Mouse (Mus musculus): Measurements from ENCODE around the gene Psmd11. TPM values are rescaled to one million over a fixed set of nuclear protein-coding genes. Genes with fewer than 3 reads are reported as not detected.
A peak's percentile ranks its signal among the peaks of the same experiment; 100 is the strongest.

Gene Psmd11
- polyA plus RNA-seq, 1 experiment from 2014 or later, result 270 TPM

DNA sequence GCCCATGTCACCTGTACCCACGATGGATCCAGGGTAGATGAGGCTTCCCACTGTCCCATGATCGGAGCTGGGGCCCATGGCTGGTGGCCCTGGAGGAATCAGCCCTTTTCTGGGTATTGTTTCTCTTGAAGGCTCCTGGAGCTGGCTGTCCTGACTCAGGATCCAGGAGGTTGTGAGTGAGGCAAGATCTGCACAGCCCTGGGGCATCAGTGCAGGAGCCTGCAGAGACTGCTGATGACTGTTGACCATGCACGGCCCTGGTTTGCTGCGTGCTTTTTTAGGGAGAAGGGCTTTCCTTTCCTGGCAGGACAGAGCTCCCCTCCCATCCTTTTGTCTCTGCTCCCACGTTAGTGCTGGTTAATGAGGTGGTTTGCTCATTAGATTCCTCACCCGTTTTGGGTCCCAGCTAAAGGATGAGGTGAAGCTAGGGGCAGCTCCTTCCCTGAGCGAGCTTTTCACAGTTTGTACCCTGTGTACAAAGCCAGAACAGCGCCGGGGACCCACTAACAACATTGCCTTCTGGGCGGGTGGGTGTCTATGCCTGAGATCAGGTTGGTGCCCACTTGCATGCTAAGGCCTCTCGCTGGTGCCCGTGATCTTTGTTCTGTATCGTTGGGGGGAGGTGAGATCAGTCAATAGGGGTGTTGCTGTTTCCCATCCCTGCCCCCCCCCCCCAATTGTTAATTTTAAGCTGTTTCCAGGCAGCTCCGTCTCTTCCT, 50.4 kb downstream of the Psmd11 start:
- H3K4me1 ChIP-seq (ENCODE audit: control insufficient read depth, insufficient read depth, low read length), result peaks cover 14% of the 10 kb centered on the region
- no peaks in the 10 kb centered on the region for H3K27me3 ChIP-seq (ENCODE audit: control insufficient read depth, insufficient read depth, low read length)
- H3K4me3 ChIP-seq (replicated peaks; ENCODE audit: low read length), result no peak overlapping the region
- H3K9me3 ChIP-seq (replicated peaks; ENCODE audit: control insufficient read depth, low read length), result no peaks in the 10 kb centered on the region
- H3K27ac ChIP-seq (ENCODE audit: low read length), result no peak overlapping the region
- H3K36me3 ChIP-seq (ENCODE audit: control insufficient read depth, insufficient read depth, low read length), result no peaks in the 10 kb centered on the region
- ATAC-seq (ENCODE audit: insufficient read depth, low FRiP score), result no peak
- H3K9ac ChIP-seq (ENCODE audit: low read length), result no peak overlapping the region
- 80% methylated on average over 14 of the region's 14 CpGs for WGBS
- H3K4me2 ChIP-seq (ENCODE audit: low read depth, low read length), result peak overlapping the region; percentile 3; the same call in 1 of the 2 replicates

DNA sequence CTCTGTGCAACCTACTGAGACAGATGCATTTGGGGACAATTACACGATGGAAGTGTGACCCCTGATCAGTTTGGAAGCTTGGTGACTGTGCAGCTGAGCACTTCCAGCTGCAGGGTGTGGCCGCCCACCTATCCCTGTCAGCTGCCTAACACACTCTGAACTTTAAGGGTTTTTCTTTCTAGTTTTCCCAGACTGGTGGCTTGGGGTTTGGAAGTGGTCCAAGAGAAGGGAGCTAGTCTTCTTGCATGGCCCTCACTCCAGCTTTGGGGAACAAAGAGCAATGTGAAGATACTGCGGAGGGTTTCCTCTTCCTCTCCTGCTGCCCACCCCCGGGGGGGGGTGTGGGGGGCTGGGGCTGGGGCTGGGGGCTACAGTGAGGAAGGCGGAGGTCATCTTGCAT, 51.0 kb downstream of the Psmd11 start:
- H3K27ac ChIP-seq (ENCODE audit: low read length), result no peak overlapping the region
- no peaks in the 10 kb centered on the region for H3K9me3 ChIP-seq (replicated peaks; ENCODE audit: control insufficient read depth, low read length)
- H3K4me1 ChIP-seq (ENCODE audit: control insufficient read depth, insufficient read depth, low read length), result peaks cover 14% of the 10 kb centered on the region
- 60% methylated on average over 5 of the region's 5 CpGs for WGBS
- no peaks in the 10 kb centered on the region for H3K36me3 ChIP-seq (ENCODE audit: control insufficient read depth, insufficient read depth, low read length)
- no peak for ATAC-seq (ENCODE audit: insufficient read depth, low FRiP score)
- no peaks in the 10 kb centered on the region for H3K27me3 ChIP-seq (ENCODE audit: control insufficient read depth, insufficient read depth, low read length)
- peak overlapping the region; percentile 18; the same call in 1 of the 2 replicates for H3K9ac ChIP-seq (ENCODE audit: low read length)
- peak overlapping the region; percentile 11; the same call in 1 of the 2 replicates for H3K4me2 ChIP-seq (ENCODE audit: low read depth, low read length)
- no peak overlapping the region; the same call in 1 of the 2 replicates for H3K4me3 ChIP-seq (replicated peaks; ENCODE audit: low read length)

DNA sequence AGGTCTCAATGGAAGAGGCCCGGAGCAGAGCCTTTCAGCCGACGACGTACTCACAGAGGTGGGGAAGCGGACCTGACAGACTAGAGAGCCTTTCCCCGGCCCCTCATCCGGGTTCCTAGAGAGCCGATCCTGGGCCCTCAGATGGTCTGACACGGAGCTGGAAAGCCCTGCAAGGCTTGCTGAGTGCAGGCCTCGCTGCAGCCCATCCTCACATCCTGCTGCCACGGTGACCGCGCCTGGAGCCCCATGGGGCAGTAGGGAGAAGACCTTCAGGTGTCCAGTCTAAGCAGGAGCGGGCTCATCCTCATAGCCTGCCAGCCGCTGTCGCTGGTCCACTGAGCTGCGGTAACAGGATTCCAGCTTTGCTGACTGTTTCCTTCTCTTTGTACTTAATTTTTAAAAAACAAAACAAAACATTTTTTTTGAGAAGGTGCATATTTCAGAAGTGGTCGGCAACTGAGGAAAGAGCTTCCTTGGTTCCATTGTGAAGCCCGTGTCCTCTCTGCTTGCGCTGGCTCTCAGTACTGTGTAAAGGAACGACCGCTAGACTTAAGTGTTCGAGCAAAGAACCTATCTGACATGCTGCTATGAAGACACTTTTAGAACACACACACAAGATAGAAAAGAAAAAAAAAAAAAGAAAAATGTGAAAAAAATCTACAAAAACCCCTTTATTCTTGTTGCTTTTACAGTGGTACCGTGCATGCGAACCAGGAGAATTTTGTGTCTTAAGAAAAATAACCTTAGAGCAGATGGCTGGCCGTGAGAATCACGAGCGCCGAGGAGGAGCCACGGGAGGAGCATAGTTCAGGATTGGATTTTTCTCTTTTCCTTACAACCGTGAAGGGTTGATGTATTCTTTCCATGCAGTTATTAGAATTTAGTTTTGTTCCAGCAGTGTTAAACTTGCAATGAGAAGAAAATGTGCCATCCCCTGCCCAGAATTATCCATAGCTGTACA, 51.8 kb downstream of the Psmd11 start:
- Histone ChIP-seq H3K4me1 (ENCODE audit: control insufficient read depth, insufficient read depth, low read length) (peaks cover 14% of the 10 kb centered on the region), H3K9ac (ENCODE audit: low read length) (peak overlapping the region; percentile 18; the same call in 1 of the 2 replicates), H3K4me2 (ENCODE audit: low read depth, low read length) (peak overlapping the region; percentile 11; the same call in 1 of the 2 replicates), H3K27me3 (ENCODE audit: control insufficient read depth, insufficient read depth, low read length) (no peaks in the 10 kb centered on the region), H3K4me3 (replicated peaks; ENCODE audit: low read length) (no peak overlapping the region; the same call in 1 of the 2 replicates), H3K27ac (ENCODE audit: low read length) (no peak overlapping the region), H3K9me3 (replicated peaks; ENCODE audit: control insufficient read depth, low read length) (no peaks in the 10 kb centered on the region), H3K36me3 (ENCODE audit: control insufficient read depth, insufficient read depth, low read length) (no peaks in the 10 kb centered on the region)
- 85% methylated on average over 31 of the region's 31 CpGs for WGBS
- no peak for ATAC-seq (ENCODE audit: insufficient read depth, low FRiP score)

DNA sequence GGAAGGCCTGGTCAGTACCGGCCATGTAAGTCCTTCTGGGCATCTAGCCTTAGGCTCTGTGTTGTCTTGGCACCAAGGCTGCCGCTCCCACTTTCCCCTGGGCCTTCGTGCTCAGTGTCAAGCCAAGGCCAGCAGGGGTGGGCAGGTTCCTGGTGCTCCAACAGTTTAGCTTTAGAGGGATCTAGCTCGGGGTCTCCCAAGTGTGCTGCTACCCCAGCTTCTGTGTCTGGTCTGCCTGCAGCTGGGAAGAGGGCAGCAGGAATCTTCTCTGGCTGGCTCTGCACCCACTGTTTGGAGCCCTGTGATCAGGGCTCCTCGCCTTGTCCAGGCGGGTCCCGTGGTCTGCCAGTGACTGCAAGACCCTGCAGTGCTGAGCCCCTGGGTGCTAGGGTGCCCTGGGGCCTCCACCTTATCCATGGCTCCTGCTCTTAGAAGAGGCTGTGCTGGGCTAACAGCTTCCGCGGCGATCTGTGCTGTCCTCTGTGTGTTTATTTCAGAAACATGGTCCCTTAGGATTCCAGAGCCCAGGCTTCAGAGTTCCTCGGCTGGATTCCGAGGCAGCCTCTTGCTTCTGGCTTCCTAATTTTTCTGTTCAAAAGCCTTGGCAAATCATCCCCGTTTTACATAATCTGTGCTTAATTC, 53.1 kb downstream of the Psmd11 start:
- Histone ChIP-seq H3K9ac (ENCODE audit: low read length) (no peak overlapping the region), H3K27me3 (ENCODE audit: control insufficient read depth, insufficient read depth, low read length) (no peaks in the 10 kb centered on the region), H3K27ac (ENCODE audit: low read length) (no peak overlapping the region), H3K9me3 (replicated peaks; ENCODE audit: control insufficient read depth, low read length) (no peaks in the 10 kb centered on the region), H3K4me3 (replicated peaks; ENCODE audit: low read length) (no peak overlapping the region), H3K36me3 (ENCODE audit: control insufficient read depth, insufficient read depth, low read length) (no peaks in the 10 kb centered on the region), H3K4me2 (ENCODE audit: low read depth, low read length) (no peak overlapping the region), H3K4me1 (ENCODE audit: control insufficient read depth, insufficient read depth, low read length) (peaks cover 10% of the 10 kb centered on the region)
- ATAC-seq (ENCODE audit: insufficient read depth, low FRiP score), result no peak
- WGBS, result 80% methylated on average over 13 of the region's 13 CpGs

DNA sequence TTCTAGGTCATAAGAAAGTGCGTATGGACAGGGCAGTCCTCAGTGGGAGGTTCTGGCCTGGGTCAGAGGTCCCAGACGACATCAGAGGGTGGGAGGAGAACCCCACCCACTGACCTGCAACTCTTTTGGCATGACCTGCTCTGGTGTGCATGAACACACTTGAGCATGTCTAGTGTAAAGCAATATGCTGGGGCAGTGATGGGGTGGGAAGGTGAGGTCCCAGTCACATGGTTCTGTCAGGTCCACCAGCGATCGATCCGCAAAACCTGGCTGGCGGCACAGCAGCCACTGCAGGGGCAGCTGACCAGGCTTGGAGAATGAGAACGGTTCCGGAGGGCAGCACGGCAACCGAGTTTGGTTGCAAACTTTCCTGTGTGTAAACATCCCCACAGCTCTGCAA, 53.9 kb downstream of the Psmd11 start:
- 73% methylated on average over 10 of the region's 10 CpGs for WGBS
- ATAC-seq (ENCODE audit: insufficient read depth, low FRiP score), result no peak
- H3K27me3 ChIP-seq (ENCODE audit: control insufficient read depth, insufficient read depth, low read length), result no peaks in the 10 kb centered on the region
- H3K9ac ChIP-seq (ENCODE audit: low read length), result no peak overlapping the region
- H3K4me1 ChIP-seq (ENCODE audit: control insufficient read depth, insufficient read depth, low read length), result peaks cover 9% of the 10 kb centered on the region
- no peaks in the 10 kb centered on the region for H3K9me3 ChIP-seq (replicated peaks; ENCODE audit: control insufficient read depth, low read length)
- H3K4me3 ChIP-seq (replicated peaks; ENCODE audit: low read length), result no peak overlapping the region
- H3K27ac ChIP-seq (ENCODE audit: low read length), result no peak overlapping the region
- H3K4me2 ChIP-seq (ENCODE audit: low read depth, low read length), result no peak overlapping the region
- H3K36me3 ChIP-seq (ENCODE audit: control insufficient read depth, insufficient read depth, low read length), result no peaks in the 10 kb centered on the region

DNA sequence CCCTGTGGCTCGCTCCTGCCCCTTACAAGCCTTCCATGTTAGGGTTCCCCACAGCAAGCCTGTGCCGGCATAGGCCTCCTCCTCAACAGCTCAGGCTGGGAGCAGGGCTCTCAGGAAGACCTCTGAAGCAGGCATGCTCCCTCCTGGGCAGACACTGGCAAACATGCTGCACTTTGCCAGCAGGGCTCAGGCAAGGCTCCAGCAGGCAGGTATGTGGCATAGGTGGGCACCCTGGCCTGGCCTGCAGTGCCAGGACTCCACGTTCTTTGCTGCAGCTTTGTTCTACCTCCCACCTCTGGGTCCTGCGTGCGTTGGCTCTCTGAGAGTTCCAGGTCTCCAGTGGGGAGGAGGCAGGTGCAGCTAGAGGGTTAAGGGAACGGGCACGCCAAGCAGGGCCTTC, 54.5 kb downstream of the Psmd11 start:
- Histone ChIP-seq H3K9ac (ENCODE audit: low read length) (no peak overlapping the region), H3K4me1 (ENCODE audit: control insufficient read depth, insufficient read depth, low read length) (peaks cover 3% of the 10 kb centered on the region; the same call in 1 of the 2 replicates), H3K9me3 (replicated peaks; ENCODE audit: control insufficient read depth, low read length) (no peaks in the 10 kb centered on the region), H3K27ac (ENCODE audit: low read length) (no peak overlapping the region), H3K4me2 (ENCODE audit: low read depth, low read length) (no peak overlapping the region), H3K27me3 (ENCODE audit: control insufficient read depth, insufficient read depth, low read length) (no peaks in the 10 kb centered on the region), H3K4me3 (replicated peaks; ENCODE audit: low read length) (no peak overlapping the region), H3K36me3 (ENCODE audit: control insufficient read depth, insufficient read depth, low read length) (no peaks in the 10 kb centered on the region)
- WGBS, result 87% methylated on average over 7 of the region's 7 CpGs
- no peak for ATAC-seq (ENCODE audit: insufficient read depth, low FRiP score)

DNA sequence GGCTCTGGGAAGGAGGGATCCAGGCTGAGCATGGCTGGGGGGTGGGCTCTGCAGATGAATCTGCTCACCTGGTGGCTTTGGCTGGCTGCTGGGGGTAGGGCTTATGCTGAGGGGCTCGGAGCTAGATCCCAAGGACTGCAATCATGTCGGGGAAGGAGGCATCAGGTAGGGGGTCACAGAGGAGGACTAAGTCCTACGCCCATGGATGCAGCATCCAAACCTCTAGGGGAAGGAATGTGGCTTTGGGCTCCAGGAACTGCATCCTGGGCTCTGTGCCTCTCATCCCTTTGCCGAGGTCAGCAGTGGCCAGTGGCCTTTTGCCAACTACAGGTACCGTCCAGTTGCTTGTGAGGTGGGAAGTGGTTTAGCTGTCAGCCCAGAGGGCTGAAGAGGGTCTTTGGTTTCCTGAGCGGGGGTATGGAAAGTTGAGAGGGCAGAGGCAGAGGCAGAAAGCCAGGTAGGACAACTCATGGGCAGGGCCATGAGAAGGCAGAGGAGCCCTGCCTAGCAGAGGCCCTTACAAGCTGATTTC, 55.2 kb downstream of the Psmd11 start:
- H3K27me3 ChIP-seq (ENCODE audit: control insufficient read depth, insufficient read depth, low read length), result no peaks in the 10 kb centered on the region
- H3K9me3 ChIP-seq (replicated peaks; ENCODE audit: control insufficient read depth, low read length), result no peaks in the 10 kb centered on the region
- no peak overlapping the region for H3K4me3 ChIP-seq (replicated peaks; ENCODE audit: low read length)
- no peak for ATAC-seq (ENCODE audit: insufficient read depth, low FRiP score)
- WGBS, result 81% methylated on average over 6 of the region's 6 CpGs
- H3K9ac ChIP-seq (ENCODE audit: low read length), result no peak overlapping the region
- H3K4me2 ChIP-seq (ENCODE audit: low read depth, low read length), result no peak overlapping the region
- no peaks in the 10 kb centered on the region for H3K4me1 ChIP-seq (ENCODE audit: control insufficient read depth, insufficient read depth, low read length)
- no peaks in the 10 kb centered on the region for H3K36me3 ChIP-seq (ENCODE audit: control insufficient read depth, insufficient read depth, low read length)
- H3K27ac ChIP-seq (ENCODE audit: low read length), result no peak overlapping the region

DNA sequence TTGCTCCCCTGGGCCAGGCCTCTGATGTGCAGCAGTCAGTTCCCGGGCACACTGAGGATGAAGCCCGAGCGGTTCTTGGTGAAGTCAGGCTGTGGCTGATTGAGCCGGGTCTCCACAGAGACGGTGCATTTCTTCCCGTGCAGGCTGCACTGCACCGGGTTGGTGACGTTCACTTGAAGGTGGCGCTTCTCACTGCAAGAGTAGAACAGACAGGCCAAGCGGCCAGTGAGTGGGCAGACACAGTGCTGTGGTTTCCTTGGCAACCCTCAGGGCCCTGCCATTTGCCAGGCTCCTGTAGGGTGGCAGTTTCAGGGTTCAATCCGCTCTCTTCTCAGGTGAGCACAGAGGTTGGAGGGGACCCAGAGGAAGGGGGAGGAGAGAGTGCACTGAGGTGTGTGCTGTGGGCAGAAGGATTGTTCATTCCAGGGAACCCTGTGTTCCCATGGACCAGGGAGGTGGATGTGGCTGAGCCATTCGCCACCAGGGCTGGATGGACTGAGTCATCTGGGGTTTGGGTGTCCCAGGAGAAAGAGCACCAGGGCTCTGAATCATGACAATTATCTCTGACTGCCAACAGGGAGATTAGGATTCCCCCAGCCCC, 55.9 kb downstream of the Psmd11 start:
- Histone ChIP-seq H3K27me3 (ENCODE audit: control insufficient read depth, insufficient read depth, low read length) (no peaks in the 10 kb centered on the region), H3K36me3 (ENCODE audit: control insufficient read depth, insufficient read depth, low read length) (no peaks in the 10 kb centered on the region), H3K4me1 (ENCODE audit: control insufficient read depth, insufficient read depth, low read length) (no peaks in the 10 kb centered on the region), H3K27ac (ENCODE audit: low read length) (no peak overlapping the region), H3K4me2 (ENCODE audit: low read depth, low read length) (no peak overlapping the region), H3K9ac (ENCODE audit: low read length) (no peak overlapping the region), H3K4me3 (replicated peaks; ENCODE audit: low read length) (no peak overlapping the region), H3K9me3 (replicated peaks; ENCODE audit: control insufficient read depth, low read length) (no peaks in the 10 kb centered on the region)
- ATAC-seq (ENCODE audit: insufficient read depth, low FRiP score), result no peak
- WGBS, result 48% methylated on average over 12 of the region's 12 CpGs

Measured in stomach, embryonic 16.5 days (tissue).